Mouse (Mus musculus) thymus, postnatal 0 days (tissue): Measurements from ENCODE around the gene Nrcam. TPM values are rescaled to one million over a fixed set of nuclear protein-coding genes. Genes with fewer than 3 reads are reported as not detected.

ENCODE experiments used
- DNase-seq: peaks from one replicate; pipeline ENCODE4 v3.0.0-alpha.2; 2015; ENCODE audit warnings: low spot score
- polyA plus RNA-seq: library from polyadenylated mRNA; unstranded; fragments of >200 nt; fragmentation: Nextera tagmentation; extraction: Ambion mirVana; gene quantifications from 2 replicates; pipeline ENCODE4 v1.2.1, GENCODE M21; 2015

The Nrcam gene
- polyA plus RNA-seq, 1 experiment from 2014 or later: 2.9 TPM

DNA sequence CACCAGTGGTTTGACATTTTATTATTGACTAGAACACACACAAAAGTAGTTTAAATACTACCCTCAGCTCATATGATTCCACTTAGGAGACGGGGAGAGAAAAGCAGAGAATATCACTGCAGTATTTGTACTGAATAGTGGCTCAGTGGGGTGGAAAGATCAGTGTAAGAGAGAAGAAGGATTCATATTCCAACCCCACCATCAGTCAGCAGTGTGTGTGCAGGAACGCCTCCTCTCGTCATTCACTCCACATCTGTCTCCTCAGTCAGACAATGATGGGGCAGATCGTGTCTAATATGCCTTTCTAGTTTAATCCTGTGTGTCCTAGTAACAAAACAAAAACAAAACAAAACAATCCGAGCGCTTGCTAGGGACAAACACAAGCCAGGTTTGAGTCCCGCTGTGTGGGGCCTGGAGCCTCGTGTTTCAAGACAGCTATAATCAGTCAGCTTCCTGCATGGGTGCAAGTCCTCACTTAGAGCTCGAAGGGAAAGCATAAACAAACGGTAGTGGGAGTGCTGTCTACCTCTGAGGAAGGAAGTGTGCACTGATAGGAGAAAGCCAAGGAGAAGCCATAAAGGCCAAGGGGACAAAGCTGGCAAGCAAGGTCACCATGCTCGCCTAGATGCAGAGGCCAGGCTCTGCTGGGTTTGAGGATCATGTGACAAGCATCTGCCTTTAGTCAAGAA is 273.7 kb downstream of the Nrcam start:
- no peak for DNase-seq

DNA sequence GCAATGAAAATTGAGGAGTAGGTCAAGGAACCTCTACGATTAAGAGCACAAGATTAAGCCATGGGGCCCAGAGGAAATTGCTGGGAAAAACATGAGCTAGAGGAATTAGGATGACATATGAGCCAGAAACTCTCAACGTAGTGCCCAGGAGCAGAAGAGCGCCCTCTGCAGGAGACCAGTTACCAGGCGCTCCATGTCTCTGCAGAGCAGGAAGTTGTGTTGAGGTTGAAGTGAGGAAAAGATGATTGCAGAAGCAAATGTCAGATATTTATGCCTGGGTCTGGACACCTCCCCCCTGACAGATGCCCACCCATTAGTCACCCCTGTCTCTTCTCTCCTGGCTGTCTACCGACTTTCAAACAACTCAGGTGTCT is 274.3 kb downstream of the Nrcam start:
- DNase-seq: no peak

DNA sequence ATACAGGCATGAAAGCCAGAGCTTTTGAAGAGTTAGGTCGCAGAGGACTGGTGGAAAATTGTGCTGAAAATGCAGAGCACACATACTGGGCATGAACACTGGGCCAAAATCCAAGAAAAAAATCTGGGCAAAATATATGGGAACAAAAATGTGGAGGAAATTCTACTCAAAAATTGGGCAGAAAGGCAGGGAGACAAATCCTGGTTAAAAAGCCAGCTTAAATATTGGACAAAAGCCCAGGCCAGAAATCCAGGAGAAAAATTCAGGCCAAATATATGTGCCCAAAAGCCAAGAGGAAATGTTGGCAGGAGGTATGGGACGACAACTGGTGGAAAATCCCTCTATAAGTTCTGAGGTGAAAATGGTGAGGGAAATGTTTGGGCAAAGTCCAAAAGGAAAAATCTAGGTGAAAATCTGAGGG is 288.3 kb downstream of the Nrcam start:
- DNase-seq: no peak

DNA sequence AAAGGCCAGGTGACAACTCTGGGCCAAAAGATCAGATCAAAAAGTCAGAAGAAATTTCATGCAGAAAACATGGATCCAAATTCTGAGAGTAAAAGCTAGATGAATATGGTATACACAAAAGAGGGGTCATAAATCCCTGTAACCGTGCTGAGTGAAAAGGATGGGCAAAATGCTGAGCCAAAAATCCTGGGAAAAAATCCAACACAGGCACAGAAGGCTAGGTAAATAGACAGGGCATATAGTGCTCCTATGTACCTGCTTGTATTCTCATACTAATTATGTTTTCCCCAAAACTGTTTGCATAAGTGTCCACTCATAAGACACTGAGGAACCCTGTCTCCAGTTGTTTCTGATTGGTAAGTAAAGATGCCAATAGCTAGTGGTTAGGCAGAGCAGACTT is 288.8 kb downstream of the Nrcam start:
- no peak for DNase-seq

DNA sequence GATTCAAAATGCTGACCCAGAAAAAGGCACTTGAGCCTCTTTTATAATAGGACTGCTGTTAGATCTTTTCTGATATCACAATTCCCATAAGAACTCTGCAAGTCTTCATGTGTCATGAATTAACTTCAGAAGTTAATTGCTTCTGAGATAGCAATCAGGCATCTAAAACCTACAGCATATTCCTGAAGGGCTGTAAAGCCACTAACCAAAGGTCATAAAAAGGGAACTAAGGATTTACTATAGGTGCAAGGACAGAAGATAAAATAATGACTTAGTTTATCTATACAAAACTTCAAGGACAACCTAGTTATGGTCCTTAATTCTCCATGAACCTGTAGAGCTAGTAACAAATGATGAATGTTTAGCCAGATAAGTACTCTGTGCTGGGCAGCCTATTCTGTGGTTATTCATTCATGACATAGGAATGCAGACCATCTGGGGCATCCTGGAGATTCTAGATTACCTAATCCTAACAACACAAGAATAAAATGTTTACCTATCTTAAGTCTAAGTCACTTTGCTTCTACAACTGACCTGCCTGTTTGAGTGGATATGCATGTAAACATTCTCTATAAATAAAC is 310.7 kb downstream of the Nrcam start:
- no peak for DNase-seq

DNA sequence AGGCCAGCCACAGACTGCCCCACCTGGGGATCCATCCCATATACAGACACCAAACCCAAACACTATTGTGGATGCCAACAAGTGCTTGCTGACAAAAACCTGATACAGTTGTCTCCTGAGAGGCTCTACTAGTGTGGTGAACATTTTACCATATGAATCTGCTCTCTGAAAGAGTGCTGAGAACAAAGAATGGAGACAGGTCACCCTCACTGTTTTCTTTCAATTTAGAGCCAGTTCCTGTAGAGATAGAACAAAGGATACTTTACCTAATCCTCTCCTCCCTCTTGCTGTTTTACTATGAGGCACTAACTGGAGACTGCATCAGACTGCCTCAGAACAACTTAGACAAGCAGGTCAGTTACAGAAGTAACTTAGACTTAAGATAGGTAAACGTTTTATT is 311.9 kb downstream of the Nrcam start:
- no peak for DNase-seq

Other genes with a start within 250 kb of the Nrcam start
- 20.0 and 23.9 TPM in 2 replicates for gene Dnajb9, start 118.6 kb upstream of the Nrcam start, polyA plus RNA-seq
- 49.1 and 51.5 TPM in 2 replicates for gene Pnpla8, start 107.5 kb upstream of the Nrcam start, polyA plus RNA-seq